Mouse (Mus musculus): ENCODE results near the gene Lrp4.

- no peak for TF ChIP-seq CTCF (IDR thresholded peaks at IDR 0.05; ENCODE audit: extremely low read depth, insufficient read length, insufficient replicate concordance, low read depth, low read length)
- TF ChIP-seq POLR2A (IDR thresholded peaks at IDR 0.05; ENCODE audit: low read depth, low read length), result no peak
Observed at GRCm38 (mm10) chr2:91498093-91498719, 40.9 kb downstream of the Lrp4 start.
